Mouse (Mus musculus) heart, embryonic 15.5 days (tissue): Measurements from ENCODE around the gene Sh2d3c. TPM values are rescaled to one million over a fixed set of nuclear protein-coding genes. Genes with fewer than 3 reads are reported as not detected.
A peak's percentile ranks its signal among the peaks of the same experiment; 100 is the strongest.

ENCODE experiments used
- ATAC-seq: fragments of 200-750 bp; cut with Nextera tagmentation; replicated peaks from 2 replicates; pipeline ENCODE4 v1.8.0; 2017; ENCODE audit warnings: low read depth, moderate TSS enrichment; ENCODE audit not compliant: insufficient number of reproducible peaks, insufficient read depth, low FRiP score
- H3K27ac ChIP-seq: fragments of 300-500 bp; sonication (generic); 2 replicates; pipeline ENCODE4 v1.5.1; 2015; ENCODE audit warnings: mild to moderate bottlenecking, inconsistent platforms
- H3K27me3 ChIP-seq: fragments of 300-500 bp; sonication (generic); 2 replicates; pipeline ENCODE4 v1.6.1; 2015; ENCODE audit warnings: inconsistent platforms
- H3K36me3 ChIP-seq: fragments of 300-500 bp; sonication (generic); 2 replicates; pipeline ENCODE4 v1.6.1; 2015; ENCODE audit warnings: mild to moderate bottlenecking, inconsistent platforms
- H3K4me1 ChIP-seq: fragments of 300-500 bp; sonication (generic); replicated peaks from 2 replicates; pipeline ENCODE4 v1.6.1; 2015; ENCODE audit warnings: inconsistent platforms
- H3K4me2 ChIP-seq: fragments of 300-500 bp; sonication (generic); 2 replicates; pipeline ENCODE4 v1.6.1; 2015; ENCODE audit warnings: inconsistent platforms, mild to moderate bottlenecking, moderate library complexity
- H3K4me3 ChIP-seq: fragments of 300-500 bp; sonication (generic); 2 replicates; pipeline ENCODE4 v1.5.1; 2015; ENCODE audit warnings: mild to moderate bottlenecking, inconsistent platforms
- H3K9ac ChIP-seq: fragments of 300-500 bp; sonication (generic); 2 replicates; pipeline ENCODE4 v1.6.1; 2015; ENCODE audit warnings: mild to moderate bottlenecking, inconsistent platforms
- H3K9me3 ChIP-seq: fragments of 300-500 bp; sonication (generic); replicated peaks from 2 replicates; pipeline ENCODE4 v1.6.1; 2016; ENCODE audit warnings: inconsistent platforms
- WGBS: fragments of 180-500 bp; shearing (Covaris S2); methylation state at CpG from one replicate; pipeline ENCODE4 v1.1.7; 2015; ENCODE audit warnings: mixed read lengths; 5-methylcytosine and 5-hydroxymethylcytosine counted together
- polyA plus RNA-seq: library from polyadenylated mRNA; unstranded; fragments of >200 nt; fragmentation: Nextera tagmentation; extraction: Ambion mirVana; gene quantifications from 2 replicates; pipeline ENCODE4 v1.2.1, GENCODE M21; 2015

Sh2d3c gene
- polyA plus RNA-seq, 1 experiment from 2014 or later: 25.7 TPM

DNA sequence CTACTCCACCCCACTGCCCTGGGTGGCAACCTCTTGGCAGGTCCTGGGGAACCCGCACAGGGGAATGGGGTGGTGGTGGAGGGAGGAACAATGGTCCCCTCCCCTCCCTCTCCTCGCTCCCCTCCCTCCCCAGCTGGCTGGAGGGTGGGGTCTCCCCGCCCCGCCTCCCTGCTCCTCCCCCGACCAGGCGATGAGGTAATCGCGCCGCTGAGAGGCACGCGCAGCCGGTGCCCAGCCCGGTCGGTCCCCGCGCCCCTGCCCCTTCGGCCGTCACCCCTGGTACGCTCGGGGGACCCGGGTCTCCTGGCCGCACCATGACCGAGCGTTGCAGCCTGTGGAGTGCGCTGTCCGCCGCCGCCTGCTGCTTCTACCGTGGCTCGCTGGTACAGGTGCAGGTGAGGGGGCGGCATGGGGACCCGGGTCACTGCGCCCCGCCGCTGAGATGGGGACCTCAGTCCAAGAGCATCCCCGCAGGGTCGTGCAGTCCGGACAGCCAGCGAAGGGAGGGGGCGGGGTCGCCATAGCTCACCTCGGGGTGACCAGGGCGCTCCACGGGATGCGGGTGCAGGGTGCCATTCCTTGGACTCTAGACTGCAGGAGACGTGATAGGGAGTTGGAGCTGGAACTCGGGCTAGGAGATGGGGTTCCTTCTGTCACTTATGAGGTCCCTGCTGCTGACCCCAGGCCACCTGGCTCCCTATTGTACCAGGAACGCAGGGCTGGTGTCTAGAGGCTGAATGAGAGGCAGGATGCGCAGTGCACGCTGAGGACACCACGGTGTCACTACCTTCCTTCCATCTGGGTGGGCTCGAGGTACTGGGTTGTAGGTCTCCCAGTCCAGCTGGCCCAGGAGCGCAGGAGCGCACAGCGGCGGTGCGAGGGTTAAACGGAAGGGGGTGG, 20.7 kb downstream of the Sh2d3c start:
- peak overlapping the region; percentile 48 for H3K4me3 ChIP-seq
- H3K36me3 ChIP-seq: peaks cover 4% of the 10 kb centered on the region; the same call in 1 of the 2 replicates
- peaks cover 23% of the 10 kb centered on the region for H3K4me1 ChIP-seq
- peak overlapping the region; percentile 41; the same call in 1 of the 2 replicates for H3K9ac ChIP-seq
- WGBS: 11% methylated on average over 44 of the region's 58 CpGs
- ATAC-seq: peak; percentile 48; the same call in 1 of the 2 replicates
- H3K4me2 ChIP-seq: peak overlapping the region; percentile 69
- H3K27me3 ChIP-seq: peaks cover 36% of the 10 kb centered on the region
- no peaks in the 10 kb centered on the region for H3K9me3 ChIP-seq
- no peak overlapping the region for H3K27ac ChIP-seq

DNA sequence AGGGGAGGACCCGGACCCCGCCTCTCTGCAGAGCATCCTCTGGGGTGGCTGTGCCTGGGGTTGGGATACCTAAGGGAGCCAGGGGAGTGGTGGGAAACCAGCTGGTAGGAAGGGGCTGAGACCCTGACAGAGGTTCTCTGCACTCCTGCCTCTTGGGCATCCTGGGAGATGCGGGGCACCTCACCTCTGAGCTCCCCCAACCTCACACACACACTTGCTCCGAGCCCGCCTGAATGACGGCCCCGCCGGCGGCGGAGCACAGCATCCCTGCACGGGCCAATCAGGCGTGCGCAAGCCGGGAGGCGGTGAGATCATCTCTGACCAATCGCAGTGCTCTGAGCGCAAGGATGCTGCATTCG, 21.3 kb downstream of the Sh2d3c start:
- Histone ChIP-seq H3K9me3 (no peaks in the 10 kb centered on the region), H3K9ac (no peak overlapping the region), H3K27me3 (peaks cover 36% of the 10 kb centered on the region), H3K36me3 (peaks cover 7% of the 10 kb centered on the region; the same call in 1 of the 2 replicates), H3K27ac (no peak overlapping the region), H3K4me2 (peak overlapping the region; percentile 69), H3K4me3 (peak overlapping the region; percentile 48; the same call in 1 of the 2 replicates), H3K4me1 (peaks cover 21% of the 10 kb centered on the region)
- ATAC-seq: no peak
- 33% methylated on average over 18 of the region's 18 CpGs for whole genome bisulfite sequencing

DNA sequence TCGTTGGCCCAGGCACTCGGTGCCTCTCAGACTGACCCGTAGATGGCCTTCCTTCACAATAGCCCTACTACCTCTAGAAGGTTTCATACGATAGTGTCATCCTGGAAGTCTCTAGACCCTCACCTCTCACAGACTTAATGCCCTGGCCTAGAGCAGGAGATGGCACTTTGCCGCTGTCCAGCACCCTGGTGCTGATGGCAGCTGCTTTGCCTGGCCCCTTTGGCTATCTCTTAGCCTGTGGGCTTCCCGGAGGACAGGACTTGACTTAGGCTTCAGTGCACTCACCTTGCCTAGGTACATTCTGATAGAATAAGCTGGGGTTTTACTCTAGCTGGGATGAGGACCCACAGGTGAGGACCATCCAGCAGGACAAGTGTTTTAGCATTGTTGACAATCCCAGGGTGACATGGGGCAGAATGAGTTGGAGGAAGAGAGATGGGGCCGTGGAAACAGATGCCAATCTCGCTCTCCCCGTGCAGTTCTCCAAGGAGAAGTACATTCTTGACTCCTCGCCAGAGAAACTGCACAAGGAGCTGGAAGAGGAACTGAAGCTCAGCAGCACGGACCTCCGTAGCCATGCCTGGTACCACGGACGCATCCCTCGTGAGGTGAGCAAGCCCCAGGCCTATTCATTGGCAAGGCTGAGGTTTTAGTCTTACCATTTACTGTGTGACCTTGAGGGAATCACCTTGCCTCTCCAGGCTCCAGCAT, 23.6 kb downstream of the Sh2d3c start:
- Histone ChIP-seq H3K4me2 (no peak overlapping the region), H3K9ac (no peak overlapping the region), H3K4me1 (peaks cover 18% of the 10 kb centered on the region), H3K27me3 (peaks cover 36% of the 10 kb centered on the region), H3K9me3 (no peaks in the 10 kb centered on the region), H3K36me3 (peaks cover 11% of the 10 kb centered on the region; the same call in 1 of the 2 replicates), H3K4me3 (no peak overlapping the region), H3K27ac (no peak overlapping the region)
- no peak for ATAC-seq
- 64% methylated on average over 15 of the region's 15 CpGs for WGBS

- no peaks in the 10 kb centered on the region for H3K9me3 ChIP-seq
- H3K9ac ChIP-seq: no peak overlapping the region
- no peak overlapping the region for H3K4me2 ChIP-seq
- H3K4me3 ChIP-seq: no peak overlapping the region
- WGBS: 73% methylated on average over 16 of the region's 16 CpGs
- peaks cover 9% of the 10 kb centered on the region; the same call in 1 of the 2 replicates for H3K4me1 ChIP-seq
- no peak overlapping the region for H3K27ac ChIP-seq
- H3K27me3 ChIP-seq: no peaks in the 10 kb centered on the region
- no peak for ATAC-seq
- peaks cover 26% of the 10 kb centered on the region; the same call in 1 of the 2 replicates for H3K36me3 ChIP-seq
Observed at GRCm38 (mm10) chr2:32749082-32749481, 28.2 kb downstream of the Sh2d3c start.

GRCm38 (mm10) chr2:32750199-32750598, 29.3 kb downstream of the Sh2d3c start:
- Histone ChIP-seq H3K4me1 (peaks cover 9% of the 10 kb centered on the region; the same call in 1 of the 2 replicates), H3K27ac (no peak overlapping the region), H3K9me3 (no peaks in the 10 kb centered on the region), H3K4me2 (no peak overlapping the region), H3K9ac (no peak overlapping the region), H3K4me3 (no peak overlapping the region), H3K36me3 (peaks cover 32% of the 10 kb centered on the region; the same call in 1 of the 2 replicates), H3K27me3 (no peaks in the 10 kb centered on the region)
- 77% methylated on average over 7 of the region's 7 CpGs for WGBS
- no peak for ATAC-seq

DNA sequence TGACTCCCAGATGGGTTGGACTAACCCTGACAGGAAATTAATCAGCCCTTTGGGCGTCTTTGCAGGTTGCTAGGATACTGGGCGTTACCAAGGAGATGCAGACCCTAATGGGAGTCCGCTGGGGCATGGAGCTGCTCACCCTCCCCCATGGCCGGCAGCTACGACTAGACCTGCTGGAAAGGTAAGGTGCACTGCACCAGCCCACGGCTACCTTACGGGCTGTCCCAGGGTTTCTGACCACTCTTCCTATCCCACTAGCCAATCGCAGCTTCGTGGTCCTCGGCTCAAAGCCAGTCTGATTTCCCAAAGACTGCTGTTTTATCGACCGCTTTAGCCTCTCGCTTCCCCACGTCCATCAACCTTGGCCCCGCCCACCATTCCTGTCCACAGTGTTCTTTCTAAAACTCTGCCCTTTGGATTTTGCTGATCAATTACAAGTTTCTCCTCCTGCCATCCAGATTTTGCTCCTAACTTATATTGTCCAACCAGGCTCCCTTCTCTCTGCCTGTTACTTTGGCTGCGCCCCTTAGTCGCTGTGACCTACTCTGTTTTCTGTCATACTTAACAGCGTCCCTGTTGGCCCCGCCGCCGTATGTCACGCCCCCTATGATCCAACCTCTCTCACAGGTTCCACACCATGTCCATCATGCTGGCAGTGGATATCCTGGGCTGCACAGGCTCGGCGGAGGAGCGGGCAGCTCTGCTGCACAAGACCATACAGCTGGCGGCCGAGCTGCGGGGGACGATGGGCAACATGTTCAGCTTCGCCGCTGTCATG, 30.2 kb downstream of the Sh2d3c start:
- peak overlapping the region; percentile 32; the same call in 1 of the 2 replicates for H3K27ac ChIP-seq
- H3K4me3 ChIP-seq: peak overlapping the region; percentile 47
- WGBS: 27% methylated on average over 31 of the region's 31 CpGs
- no peaks in the 10 kb centered on the region for H3K27me3 ChIP-seq
- H3K9me3 ChIP-seq: no peaks in the 10 kb centered on the region
- H3K9ac ChIP-seq: peak overlapping the region; percentile 24
- H3K4me1 ChIP-seq: peaks cover 9% of the 10 kb centered on the region; the same call in 1 of the 2 replicates
- H3K4me2 ChIP-seq: peak overlapping the region; percentile 65
- H3K36me3 ChIP-seq: peaks cover 29% of the 10 kb centered on the region; the same call in 1 of the 2 replicates
- peak; percentile 86 for ATAC-seq

DNA sequence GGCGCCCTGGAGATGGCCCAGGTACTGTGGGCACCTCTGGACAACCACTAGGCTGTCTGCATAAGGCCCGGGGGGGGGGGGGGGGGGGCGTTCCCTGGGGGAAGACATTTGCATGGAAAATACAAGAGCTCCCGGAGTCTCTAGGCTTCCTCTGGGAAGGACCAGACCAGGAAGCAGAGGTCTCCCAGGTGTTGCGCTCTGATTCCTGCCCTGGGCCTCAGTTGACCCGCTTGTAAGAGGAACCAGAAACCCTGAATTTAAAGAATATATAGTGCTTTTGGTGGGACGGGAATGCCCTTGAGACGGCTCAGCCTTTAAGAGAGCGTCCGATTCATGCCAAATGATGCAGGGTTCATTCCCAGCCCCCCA, 30.8 kb downstream of the Sh2d3c start:
- ATAC-seq: no peak
- Histone ChIP-seq H3K4me3 (peak overlapping the region; percentile 47), H3K4me2 (peak overlapping the region; percentile 65), H3K36me3 (peaks cover 28% of the 10 kb centered on the region; the same call in 1 of the 2 replicates), H3K9me3 (no peaks in the 10 kb centered on the region), H3K27ac (peak overlapping the region; percentile 32; the same call in 1 of the 2 replicates), H3K27me3 (no peaks in the 10 kb centered on the region), H3K4me1 (peaks cover 9% of the 10 kb centered on the region; the same call in 1 of the 2 replicates), H3K9ac (peak overlapping the region; percentile 24)
- WGBS: 30% methylated on average over 9 of the region's 10 CpGs

DNA sequence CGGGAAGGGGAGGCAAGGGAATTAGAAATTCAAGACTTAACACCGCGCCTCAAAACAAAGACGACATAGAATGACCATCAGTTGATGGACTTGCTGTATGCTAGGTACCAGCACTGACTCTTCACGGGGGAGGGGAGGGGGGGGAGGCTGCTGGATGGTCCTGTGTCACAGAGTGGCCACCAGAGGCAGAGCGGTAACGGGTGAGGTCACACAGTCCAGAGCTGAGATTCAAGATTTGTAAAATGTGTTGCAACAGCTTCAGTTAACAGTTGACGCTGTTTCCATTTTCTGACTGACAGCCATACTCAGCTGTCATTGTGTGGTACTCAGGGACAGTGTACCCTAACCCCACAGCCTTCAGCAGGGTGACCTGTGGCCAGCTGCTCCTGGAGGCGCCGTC, 31.3 kb downstream of the Sh2d3c start:
- no peaks in the 10 kb centered on the region for H3K27me3 ChIP-seq
- peaks cover 9% of the 10 kb centered on the region; the same call in 1 of the 2 replicates for H3K4me1 ChIP-seq
- peaks cover 24% of the 10 kb centered on the region; the same call in 1 of the 2 replicates for H3K36me3 ChIP-seq
- no peaks in the 10 kb centered on the region for H3K9me3 ChIP-seq
- no peak overlapping the region for H3K9ac ChIP-seq
- no peak overlapping the region for H3K27ac ChIP-seq
- WGBS: 67% methylated on average over 10 of the region's 10 CpGs
- peak overlapping the region; percentile 65; the same call in 1 of the 2 replicates for H3K4me2 ChIP-seq
- H3K4me3 ChIP-seq: peak overlapping the region; percentile 47
- ATAC-seq: no peak

DNA sequence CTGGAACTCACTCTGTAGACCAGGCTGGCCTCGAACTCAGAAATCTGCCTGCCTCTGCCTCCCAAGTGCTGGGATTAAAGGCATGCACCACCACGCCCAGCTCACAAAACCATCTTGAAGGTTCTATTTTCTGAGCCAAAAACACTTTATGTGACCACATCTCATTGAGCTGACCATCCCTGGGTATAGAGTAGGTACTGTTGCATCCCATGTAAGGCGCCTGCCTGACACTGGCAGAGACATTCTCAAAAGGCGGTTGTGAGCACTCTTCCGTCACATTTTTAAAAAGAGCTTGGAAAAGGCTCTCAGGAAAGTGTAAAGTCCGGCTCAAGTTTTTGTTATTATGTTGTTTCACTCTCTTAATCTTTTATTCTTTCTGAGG, 35.8 kb downstream of the Sh2d3c start:
- Histone ChIP-seq H3K4me2 (peak overlapping the region; percentile 11), H3K9me3 (no peaks in the 10 kb centered on the region), H3K27ac (no peak overlapping the region), H3K27me3 (no peaks in the 10 kb centered on the region), H3K36me3 (peaks cover 31% of the 10 kb centered on the region; the same call in 1 of the 2 replicates), H3K9ac (no peak overlapping the region), H3K4me3 (peak overlapping the region; percentile 69), H3K4me1 (peaks cover 11% of the 10 kb centered on the region)
- no peak for ATAC-seq
- 32% methylated on average over 6 of the region's 6 CpGs for WGBS

- H3K9ac ChIP-seq: peak within 1 kb of the TSS; percentile 83
- H3K27me3 ChIP-seq: no peaks in the 10 kb centered on the region
- peak; percentile 96 for ATAC-seq
- under 1% methylated on average over 65 of the region's 66 CpGs for WGBS
- peak within 1 kb of the TSS; percentile 69 for H3K4me3 ChIP-seq
- peaks cover 31% of the 10 kb centered on the region; the same call in 1 of the 2 replicates for H3K36me3 ChIP-seq
- peaks cover 6% of the 10 kb centered on the region for H3K4me1 ChIP-seq
- H3K9me3 ChIP-seq: no peaks in the 10 kb centered on the region
- H3K4me2 ChIP-seq: peak within 1 kb of the TSS; percentile 73
- peak within 1 kb of the TSS; percentile 88 for H3K27ac ChIP-seq
Observed at GRCm38 (mm10) chr2:32757056-32757845, 36.4 kb downstream of the Sh2d3c start, which contains the start of gene Tor2a. Gene Tor2a (plus strand): TSS chr2:32757234.
